Mouse (Mus musculus): Measurements from ENCODE around the gene Dcp1b.

Gene Dcp1b

GRCm38 (mm10) chr6:119235441-119235840 is 60.4 kb downstream of the Dcp1b start:
- no peak for DNase-seq

GRCm38 (mm10) chr6:119236241-119236640 is 61.2 kb downstream of the Dcp1b start, which contains the start of gene Cacna2d4:
Cacna2d4 (plus strand) TSS chr6:119236526.
- DNase-seq = no peak

- DNase-seq = no peak
These were observed 62.5 kb downstream of the Dcp1b start for GRCm38 (mm10) chr6:119237427-119237989.

GRCm38 (mm10) chr6:119239341-119240005 is 64.4 kb downstream of the Dcp1b start:
- no peak for DNase-seq

GRCm38 (mm10) chr6:119240256-119240655 is 65.2 kb downstream of the Dcp1b start:
- DNase-seq = no peak

GRCm38 (mm10) chr6:119240871-119241705 is 66.0 kb downstream of the Dcp1b start:
- DNase-seq = no peak

GRCm38 (mm10) chr6:119246082-119246481 is 71.0 kb downstream of the Dcp1b start:
- DNase-seq = no peak

- DNase-seq = no peak
These were observed 73.5 kb downstream of the Dcp1b start for GRCm38 (mm10) chr6:119248578-119248977.

GRCm38 (mm10) chr6:119249726-119250125 is 74.7 kb downstream of the Dcp1b start:
- no peak for DNase-seq

GRCm38 (mm10) chr6:119251704-119252103 is 76.7 kb downstream of the Dcp1b start:
- DNase-seq = no peak

All from embryo, embryonic 11 days (tissue).